Mouse (Mus musculus) stomach, postnatal 0 days (tissue): ENCODE data around the gene Mc1r.

Experiments
- CTCF ChIP-seq: IDR thresholded peaks from 2 replicates; pipeline ENCODE4 v1.5.1; 2016; ENCODE audit warnings: antibody characterized with exemption, low read depth, mild to moderate bottlenecking, moderate library complexity
- EP300 ChIP-seq: optimal IDR thresholded peaks from 2 replicates; pipeline ENCODE3; 2016; ENCODE audit warnings: antibody characterized with exemption

- TF ChIP-seq CTCF (no peak), EP300 (no peak)
Measured at GRCm38 (mm10) chr8:123401936-123402335, 5.0 kb upstream of the Mc1r start.
